Mouse (Mus musculus): ENCODE data around the gene Alox12e. TPM values are rescaled to one million over a fixed set of nuclear protein-coding genes. Genes with fewer than 3 reads are reported as not detected.
A peak's percentile ranks its signal among the peaks of the same experiment; 100 is the strongest.
"Not testable (repeated sequence)": the region's sequence is repeated elsewhere in the genome, so short reads cannot be mapped to it uniquely, and the experiment has no call there.

The Alox12e gene
- total RNA-seq (2021), result under 1 TPM in 1 of 2 experiments, not detected in 1; 0.09 TPM
- long read RNA-seq, experiment 1, result 0 reads
- long read RNA-seq, experiment 2, result 0 reads

GRCm38 (mm10) chr11:70322528-70322927 lies at the start of gene Alox12e:
Gene Alox12e (minus strand): TSS chr11:70322628.
- intact Hi-C loops (cut with DNase I; ENCODE audit: low total_unique reads), result no loop called here

GRCm38 (mm10) chr11:70368626-70369025 lies 46.2 kb upstream of the Alox12e start:
- intact Hi-C loops (cut with DNase I; ENCODE audit: low total_unique reads); DNase-seq: not testable (repeated sequence)

More at GRCm38 (mm10) chr11:70322528-70322927, at the start of gene Alox12e:
- DNase-seq, result no peak

GRCm38 (mm10) chr11:70367701-70368100 lies 45.3 kb upstream of the Alox12e start:
- intact Hi-C loops (cut with DNase I; ENCODE audit: low total_unique reads); DNase-seq: not testable (repeated sequence)

- intact Hi-C loops (cut with DNase I; ENCODE audit: low total_unique reads), result no loop called here
- DNase-seq, result no peak
Observed at GRCm38 (mm10) chr11:70351868-70352267, 29.4 kb upstream of the Alox12e start, which contains the start of gene Alox15. Gene Alox15 (minus strand): TSS chr11:70352031.

GRCm38 (mm10) chr11:70348630-70349029 lies 26.2 kb upstream of the Alox12e start:
- intact Hi-C loops (cut with DNase I; ENCODE audit: low total_unique reads), result no loop called here
- no peak for DNase-seq

GRCm38 (mm10) chr11:70347861-70348260 lies 25.4 kb upstream of the Alox12e start:
- intact Hi-C loops (cut with DNase I; ENCODE audit: low total_unique reads), result no loop called here
- DNase-seq, result no peak

- no peak for DNase-seq
- intact Hi-C loops (cut with DNase I; ENCODE audit: low total_unique reads), result no loop called here
Observed at GRCm38 (mm10) chr11:70345546-70345945, 23.1 kb upstream of the Alox12e start.

GRCm38 (mm10) chr11:70345061-70345460 lies 22.6 kb upstream of the Alox12e start:
- intact Hi-C loops (cut with DNase I; ENCODE audit: low total_unique reads), result no loop called here
- DNase-seq, result no peak

- intact Hi-C loops (cut with DNase I; ENCODE audit: low total_unique reads), result no loop called here
- no peak for DNase-seq
Observed at GRCm38 (mm10) chr11:70339481-70339880, 17.1 kb upstream of the Alox12e start.

GRCm38 (mm10) chr11:70334477-70334876 lies 12.0 kb upstream of the Alox12e start:
- DNase-seq, result peak; percentile 49
- intact Hi-C loops (cut with DNase I; ENCODE audit: low total_unique reads), result no loop called here

GRCm38 (mm10) chr11:70324726-70325125 lies 2.3 kb upstream of the Alox12e start:
- intact Hi-C loops (cut with DNase I; ENCODE audit: low total_unique reads), result no loop called here

GRCm38 (mm10) chr11:70321664-70322063 lies 764 bp downstream of the Alox12e start:
- intact Hi-C loops (cut with DNase I; ENCODE audit: low total_unique reads), result no loop called here
- DNase-seq, result peak; percentile 38

More at GRCm38 (mm10) chr11:70324726-70325125, 2.3 kb upstream of the Alox12e start:
- DNase-seq, result no peak

- DNase-seq, result no peak
- intact Hi-C loops (cut with DNase I; ENCODE audit: low total_unique reads), result no loop called here
Observed at GRCm38 (mm10) chr11:70319614-70320013, 2.8 kb downstream of the Alox12e start.

- no peak for DNase-seq
- intact Hi-C loops (cut with DNase I; ENCODE audit: low total_unique reads), result loop anchor here (5.0 kb wide), 1 partner anchor 62 kb away; no protein-coding TSS in a partner anchor
Observed at GRCm38 (mm10) chr11:70313833-70314232, 8.6 kb downstream of the Alox12e start.

GRCm38 (mm10) chr11:70309341-70309740 lies 13.1 kb downstream of the Alox12e start:
- DNase-seq, result no peak
- intact Hi-C loops (cut with DNase I; ENCODE audit: low total_unique reads), result no loop called here

GRCm38 (mm10) chr11:70308296-70308695 lies 14.1 kb downstream of the Alox12e start:
- DNase-seq, result no peak
- intact Hi-C loops (cut with DNase I; ENCODE audit: low total_unique reads), result no loop called here

- no peak for DNase-seq
- intact Hi-C loops (cut with DNase I; ENCODE audit: low total_unique reads), result no loop called here
Observed at GRCm38 (mm10) chr11:70306159-70306558, 16.3 kb downstream of the Alox12e start.

GRCm38 (mm10) chr11:70302293-70302692 lies 20.1 kb downstream of the Alox12e start:
- DNase-seq, result no peak
- intact Hi-C loops (cut with DNase I; ENCODE audit: low total_unique reads), result no loop called here

- intact Hi-C loops (cut with DNase I; ENCODE audit: low total_unique reads), result no loop called here
- DNase-seq, result no peak
Observed at GRCm38 (mm10) chr11:70297836-70298454, 24.5 kb downstream of the Alox12e start.

GRCm38 (mm10) chr11:70297405-70297804 lies 25.0 kb downstream of the Alox12e start:
- no peak for DNase-seq
- intact Hi-C loops (cut with DNase I; ENCODE audit: low total_unique reads), result no loop called here

- no peak for DNase-seq
- intact Hi-C loops (cut with DNase I; ENCODE audit: low total_unique reads), result no loop called here
Observed at GRCm38 (mm10) chr11:70293881-70294280, 28.5 kb downstream of the Alox12e start.

Measured in gastrocnemius, postnatal 14 days (tissue).